Mouse (Mus musculus): ENCODE data around the gene Grem1. TPM values are rescaled to one million over a fixed set of nuclear protein-coding genes. Genes with fewer than 3 reads are reported as not detected.

Grem1 gene
- 142 TPM for polyA plus RNA-seq (2014; fragmentation: Illumina TruSeq; extraction: RNeasy Lipid Tissue Mini Kit (QIAGEN cat#74804); ENCODE audit: low read depth, low replicate concordance)

GRCm38 (mm10) chr2:113758311-113759161 is at the start of gene Grem1:
TSS of gene Grem1 (minus strand) at chr2:113758646.

Other genes with a start within 250 kb of the Grem1 start
- 13.8 TPM for gene Scg5, start 70.5 kb upstream of the Grem1 start, polyA plus RNA-seq (2014; fragmentation: Illumina TruSeq; extraction: RNeasy Lipid Tissue Mini Kit (QIAGEN cat#74804); ENCODE audit: low read depth, low replicate concordance)
- gene Arhgap11a, start 90.0 kb upstream of the Grem1 start, polyA plus RNA-seq (2014; fragmentation: Illumina TruSeq; extraction: RNeasy Lipid Tissue Mini Kit (QIAGEN cat#74804); ENCODE audit: low read depth, low replicate concordance): 30.1 TPM

Measured in sigmoid colon, adult 10 weeks (tissue).